Mouse (Mus musculus) lung, embryonic 16.5 days (tissue): ENCODE results near the gene Col20a1. TPM values are rescaled to one million over a fixed set of nuclear protein-coding genes. Genes with fewer than 3 reads are reported as not detected.

Source experiments
- polyA plus RNA-seq: library from polyadenylated mRNA; unstranded; fragments of >200 nt; fragmentation: Nextera tagmentation; extraction: Ambion mirVana; gene quantifications from 2 replicates; pipeline ENCODE4 v1.2.1, GENCODE M21; 2015

Gene Col20a1
- polyA plus RNA-seq, 1 experiment from 2014 or later = 0.09 TPM

Other genes starting within 250 kb of the Col20a1 start
- not detected in 2 replicates for gene Bhlhe23, start 209.6 kb upstream of the Col20a1 start, polyA plus RNA-seq
- gene Ythdf1, start 65.6 kb upstream of the Col20a1 start, polyA plus RNA-seq = 13.4 and 14.9 TPM in 2 replicates
- gene Birc7, start 57.5 kb upstream of the Col20a1 start, polyA plus RNA-seq = 0.14 TPM in 1 of 2 replicates, not detected in the other
- gene Nkain4, start 31.8 kb upstream of the Col20a1 start, polyA plus RNA-seq = 98.4 and 106 TPM in 2 replicates
- 96.2 and 98.6 TPM in 2 replicates for gene Arfgap1, start 19.3 kb upstream of the Col20a1 start, polyA plus RNA-seq
- gene Chrna4, start 57.0 kb downstream of the Col20a1 start, polyA plus RNA-seq = 0.45 and 0.46 TPM in 2 replicates
- 0.10 and 0.29 TPM in 2 replicates for gene Kcnq2, start 148.8 kb downstream of the Col20a1 start, polyA plus RNA-seq
- 0.16 and 0.20 TPM in 2 replicates for gene Eef1a2, start 170.5 kb downstream of the Col20a1 start, polyA plus RNA-seq
- gene Ppdpf, start 200.7 kb downstream of the Col20a1 start, polyA plus RNA-seq = 292 and 303 TPM in 2 replicates
- gene Ptk6, start 216.3 kb downstream of the Col20a1 start, polyA plus RNA-seq = 0.04 and 0.05 TPM in 2 replicates
- 0.34 and 0.58 TPM in 2 replicates for gene Srms, start 226.7 kb downstream of the Col20a1 start, polyA plus RNA-seq
- 0.35 and 0.43 TPM in 2 replicates for gene Fndc11, start 233.5 kb downstream of the Col20a1 start, polyA plus RNA-seq